Mouse (Mus musculus): ENCODE data around the gene H2afz.
"Not testable (repeated sequence)": the region's sequence is repeated elsewhere in the genome, so short reads cannot be mapped to it uniquely, and the experiment has no call there.

The H2afz gene

DNA sequence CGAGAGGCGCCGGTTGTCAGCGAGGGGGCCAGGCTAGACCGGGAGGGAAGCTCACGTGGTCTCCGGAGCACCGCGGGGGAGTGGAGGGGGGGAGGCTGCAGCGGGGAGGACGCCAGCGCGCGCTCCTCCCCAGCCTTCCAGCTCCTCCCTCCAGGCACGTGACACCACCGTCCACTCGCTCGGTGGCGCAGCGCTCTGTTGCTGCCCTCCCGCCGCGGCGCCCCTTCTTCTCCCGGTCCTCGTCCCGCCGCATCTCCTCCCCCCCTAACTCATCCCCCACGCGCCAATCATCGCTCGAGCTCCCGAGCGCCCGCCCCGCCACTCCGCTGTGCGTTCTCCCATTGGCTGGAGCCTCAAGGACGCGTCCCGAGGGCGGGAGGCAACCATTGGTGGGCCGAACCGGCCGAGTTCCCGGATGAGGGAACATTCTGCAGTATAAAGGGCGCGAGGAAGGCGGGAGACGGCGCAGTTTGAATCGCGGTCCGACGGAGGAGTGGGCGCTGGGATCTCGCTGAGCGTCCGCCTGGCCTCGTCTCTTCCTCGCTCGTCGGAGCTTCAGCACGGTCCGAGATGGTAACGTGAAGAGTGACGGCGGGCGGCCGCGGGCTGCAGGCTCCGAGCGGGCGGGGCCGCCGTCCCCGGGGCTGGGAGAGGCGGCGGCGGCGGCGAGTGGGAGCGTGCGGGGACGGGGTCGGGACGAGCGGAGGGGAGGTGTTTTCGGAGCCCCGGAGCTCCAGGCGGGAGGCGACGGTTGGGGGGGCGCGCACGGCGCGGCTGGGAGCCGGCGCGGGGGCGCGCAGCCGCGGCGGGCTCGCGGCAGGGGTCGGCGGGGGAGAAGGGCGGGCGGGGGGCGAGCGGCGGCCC lies at the start of gene H2afz:
TSS of gene H2afz (plus strand) at position 364 of the 864 bp plus-strand sequence.
- DNase-seq: peak; percentile 96 to 97

- no peak for DNase-seq
Observed at GRCm38 (mm10) chr3:137818713-137819112, 45.6 kb upstream of the H2afz start.

DNA sequence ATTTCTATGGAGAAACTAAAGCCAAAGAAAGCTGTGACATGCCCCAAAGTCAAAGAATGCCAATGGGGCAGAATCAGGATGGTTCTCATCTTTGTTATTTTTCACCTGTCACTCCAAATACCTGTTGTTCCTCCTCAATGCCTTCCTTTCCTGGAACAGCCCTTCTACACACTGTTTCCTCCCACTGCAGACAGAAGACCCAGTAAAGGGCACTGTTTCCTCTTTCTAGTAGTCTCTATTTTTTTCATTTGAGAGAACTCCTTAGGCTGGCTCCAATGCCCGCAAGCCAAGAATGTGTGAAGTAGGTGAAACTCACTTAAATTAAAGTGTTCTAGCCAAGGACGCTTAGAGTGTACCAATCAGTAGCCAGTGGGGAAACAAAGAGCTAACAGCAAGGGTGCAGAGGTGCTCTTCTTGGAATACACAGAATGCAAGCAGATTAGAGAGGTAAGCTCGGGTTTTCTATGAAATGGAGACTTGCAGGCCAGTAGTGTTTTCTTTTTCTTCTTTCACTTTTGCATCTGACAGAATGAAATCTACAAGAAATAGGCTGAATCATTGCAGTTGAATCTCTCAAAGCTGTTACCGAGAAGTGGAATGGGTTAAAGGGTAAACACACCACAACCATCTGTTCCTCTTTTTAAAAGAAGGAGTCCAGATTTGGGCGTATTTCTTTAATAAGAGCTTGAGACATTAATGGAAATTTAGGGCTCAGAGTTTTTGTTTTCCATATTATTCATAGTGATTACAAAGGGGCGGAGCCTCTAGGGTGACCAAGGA lies 43.4 kb upstream of the H2afz start:
- DNase-seq: no peak

GRCm38 (mm10) chr3:137823317-137823716 lies 41.0 kb upstream of the H2afz start:
- DNase-seq: no peak

GRCm38 (mm10) chr3:137827678-137828077 lies 36.6 kb upstream of the H2afz start:
- DNase-seq: no peak

DNA sequence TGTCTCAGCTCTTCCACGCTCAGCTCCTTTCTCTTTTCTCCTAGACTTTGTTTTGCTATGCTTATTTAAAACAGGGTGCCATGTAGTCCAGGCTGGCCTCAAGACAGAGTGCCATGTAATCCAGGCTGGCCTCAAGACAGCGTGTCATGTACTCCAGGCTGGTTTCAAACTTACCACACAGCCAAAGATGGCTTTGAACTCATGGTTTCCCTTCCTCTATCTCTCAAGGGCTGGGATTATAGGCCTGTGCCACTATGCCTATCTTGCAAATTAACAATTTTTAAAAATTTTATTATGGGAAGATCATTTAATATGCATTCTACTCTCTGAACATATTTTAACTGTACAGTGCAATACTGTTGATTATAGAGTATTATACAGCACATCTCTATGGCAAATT lies 33.1 kb upstream of the H2afz start:
- no peak for DNase-seq

DNA sequence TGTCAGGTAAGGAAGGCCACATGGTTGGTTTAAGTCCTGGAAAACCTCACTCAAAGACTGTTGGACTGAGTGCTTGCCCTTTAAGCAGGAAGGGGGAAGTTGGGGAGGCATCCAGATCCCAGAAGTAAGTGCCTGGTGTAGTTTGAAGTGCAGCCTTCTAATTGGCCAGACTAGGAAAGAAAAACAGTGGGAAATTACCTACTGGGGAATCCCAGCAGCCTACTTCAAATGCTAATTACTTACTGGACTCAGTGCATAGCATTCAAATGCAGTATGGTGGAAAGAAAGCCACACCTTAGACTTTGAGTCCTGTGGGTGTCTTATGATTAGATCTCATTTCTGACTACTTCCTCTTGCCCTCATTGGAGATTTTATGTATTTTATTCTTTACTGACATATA lies 31.2 kb upstream of the H2afz start:
- no peak for DNase-seq

DNA sequence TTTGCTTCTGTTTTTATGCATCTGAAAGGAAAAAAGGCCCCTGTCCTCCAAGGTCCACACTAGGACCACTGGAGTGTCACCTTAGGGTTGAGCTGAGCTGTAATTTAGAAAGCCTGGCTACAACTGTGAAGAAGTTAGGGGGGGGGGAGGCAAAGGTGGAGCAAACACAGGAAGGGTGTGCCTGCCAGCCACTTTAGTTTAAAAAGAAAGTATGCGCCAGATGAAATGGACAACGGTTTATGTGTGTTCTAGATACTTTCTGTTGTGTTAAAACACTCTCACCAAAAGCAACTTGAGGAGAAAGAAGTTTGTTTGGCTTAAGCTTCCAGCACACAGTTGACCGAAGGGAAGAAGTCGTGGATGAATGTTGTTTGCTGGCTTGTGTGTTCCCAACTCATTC lies 30.6 kb upstream of the H2afz start:
- DNase-seq: no peak

DNA sequence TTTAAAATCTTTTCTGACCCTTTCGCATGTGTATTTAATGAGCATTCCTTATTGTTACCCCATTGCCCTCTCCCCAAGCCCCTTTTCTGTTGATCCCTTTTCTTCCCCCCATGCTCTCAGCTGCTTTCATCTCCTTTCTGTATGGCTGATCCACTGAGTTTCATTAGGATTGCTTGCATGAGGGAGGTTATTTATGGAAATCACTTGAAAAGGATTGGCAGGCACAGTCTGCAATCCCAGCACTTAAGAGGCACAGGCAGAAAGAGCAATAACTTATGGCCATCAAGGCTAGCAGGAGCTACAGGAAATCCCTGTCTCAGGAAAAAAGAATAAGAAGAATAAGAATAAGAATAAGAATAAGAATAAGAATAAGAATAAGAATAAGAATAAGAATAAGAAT lies 27.7 kb upstream of the H2afz start:
- no peak for DNase-seq

- DNase-seq: no peak
Observed at GRCm38 (mm10) chr3:137838160-137838559, 26.1 kb upstream of the H2afz start.

- no peak for DNase-seq
Observed at GRCm38 (mm10) chr3:137842944-137843343, 21.3 kb upstream of the H2afz start.

DNA sequence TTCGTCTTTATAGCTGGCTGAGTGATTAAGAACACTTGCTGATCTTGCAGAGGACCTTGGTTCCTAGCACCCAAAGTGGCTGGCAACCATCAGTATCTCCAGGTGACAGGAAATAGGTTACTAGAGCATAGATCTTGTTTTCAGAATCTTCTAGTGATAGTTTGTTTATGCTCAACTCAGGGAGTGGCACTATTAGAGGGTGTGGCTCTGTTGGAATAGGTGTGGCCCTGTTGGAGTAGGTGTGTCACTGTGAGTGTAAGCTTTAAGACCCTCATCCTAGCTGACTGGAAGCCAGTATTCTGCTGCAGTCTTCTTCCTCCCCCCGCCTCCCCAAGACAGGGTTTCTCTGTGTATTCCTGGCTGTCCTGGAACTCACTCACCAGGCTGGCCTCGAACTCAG lies 20.0 kb upstream of the H2afz start:
- no peak for DNase-seq

- DNase-seq: no peak
Observed at GRCm38 (mm10) chr3:137846552-137846951, 17.7 kb upstream of the H2afz start.

GRCm38 (mm10) chr3:137848354-137848753 lies 15.9 kb upstream of the H2afz start:
- DNase-seq: no peak

DNA sequence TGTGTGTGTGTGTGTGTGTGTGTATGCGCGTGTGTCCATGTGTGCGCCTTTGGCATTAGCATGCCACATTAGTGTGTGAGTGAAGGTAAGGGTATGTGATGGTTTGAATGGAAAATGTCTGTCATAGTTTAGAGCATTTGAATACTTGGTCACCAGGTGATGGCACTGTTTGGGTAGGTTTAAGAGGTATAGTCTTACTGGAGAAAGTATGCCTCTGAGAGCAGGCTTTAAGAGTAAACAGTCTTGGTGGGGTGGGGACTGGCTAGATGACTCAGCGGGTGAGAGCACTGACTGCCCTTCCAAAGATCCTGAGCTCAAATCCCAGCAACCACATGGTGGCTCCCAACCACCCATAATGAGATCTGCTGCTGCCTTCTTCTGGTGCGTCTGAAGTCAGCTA lies 14.6 kb upstream of the H2afz start:
- no peak for DNase-seq

DNA sequence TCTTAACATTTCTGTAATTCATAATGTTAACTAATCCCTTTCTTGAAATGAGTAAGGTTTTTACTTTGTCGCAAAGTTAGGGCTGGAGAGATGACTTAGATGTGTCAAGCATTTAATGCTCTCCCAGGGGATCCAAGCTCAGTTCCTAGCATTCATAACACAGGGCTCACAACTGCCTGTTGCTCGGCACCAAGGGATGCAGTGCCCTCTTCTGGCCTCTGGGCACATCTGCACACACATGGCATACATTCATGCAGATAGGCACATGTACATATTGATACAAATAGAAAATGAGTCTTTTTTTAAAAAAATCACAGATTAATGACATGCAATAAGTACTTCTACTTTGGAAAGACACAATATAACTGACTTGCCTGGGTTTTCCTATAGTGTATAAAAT lies 13.1 kb upstream of the H2afz start:
- no peak for DNase-seq

DNA sequence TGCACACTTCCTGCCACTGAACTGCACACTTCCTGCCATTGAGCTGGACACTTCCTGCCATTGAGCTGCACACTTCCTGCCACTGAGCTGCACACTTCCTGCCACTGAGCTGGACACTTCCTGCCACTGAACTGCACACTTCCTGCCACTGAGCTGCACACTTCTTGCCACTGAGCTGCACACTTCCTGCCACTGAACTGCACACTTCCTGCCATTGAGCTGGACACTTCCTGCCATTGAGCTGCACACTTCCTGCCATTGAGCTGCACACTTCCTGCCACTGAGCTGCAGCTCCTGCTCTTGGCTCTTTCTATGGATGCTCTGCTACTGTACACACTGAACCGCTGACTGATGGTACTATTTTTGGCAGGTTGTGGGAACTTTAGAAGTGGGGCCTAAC lies 11.3 kb upstream of the H2afz start:
- not testable (repeated sequence) for DNase-seq

- no peak for DNase-seq
Observed at GRCm38 (mm10) chr3:137855328-137855727, 9.0 kb upstream of the H2afz start.

DNA sequence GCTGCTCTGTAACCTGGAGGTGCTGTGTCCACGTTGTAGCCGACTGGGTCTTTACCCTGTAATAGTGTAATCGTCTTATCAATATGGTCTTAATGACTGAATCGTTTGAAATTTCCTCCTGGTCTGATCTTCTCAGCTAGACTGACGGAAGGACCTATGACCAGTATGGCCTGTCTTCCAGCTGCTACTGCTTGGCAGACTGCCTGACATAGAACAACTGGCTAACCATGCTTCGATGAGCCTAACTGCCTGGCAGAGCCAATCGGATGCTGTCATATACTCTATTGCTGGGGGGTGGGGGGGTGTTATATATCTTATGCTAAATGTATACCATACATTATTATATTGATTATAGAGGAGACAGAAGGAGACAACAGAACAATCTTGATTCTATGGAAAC lies 8.2 kb upstream of the H2afz start:
- DNase-seq: no peak

- no peak for DNase-seq
Observed at GRCm38 (mm10) chr3:137860394-137861170, 3.7 kb upstream of the H2afz start.

DNA sequence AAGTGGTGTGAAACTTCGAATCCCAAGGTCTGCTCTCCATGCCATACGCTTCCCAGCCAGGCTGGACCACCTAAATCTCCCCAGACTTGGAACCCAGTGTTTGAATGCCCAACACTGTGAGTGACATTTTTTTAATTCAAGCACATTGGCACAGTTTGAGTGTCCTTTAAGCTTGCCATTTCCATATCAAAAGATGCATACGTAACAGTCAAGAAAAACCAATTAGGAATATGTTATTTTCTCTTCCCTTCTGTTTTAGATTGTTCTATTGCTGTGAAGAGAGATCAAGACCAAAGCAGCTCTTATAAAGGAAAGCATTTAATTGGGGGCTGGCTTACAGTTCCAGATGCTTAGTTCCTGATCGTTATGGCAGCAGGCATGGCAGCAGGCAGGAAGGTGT lies 2.9 kb upstream of the H2afz start:
- DNase-seq: no peak

- no peak for DNase-seq
Observed at GRCm38 (mm10) chr3:137862600-137862999, 1.7 kb upstream of the H2afz start.

Measured in spleen, adult 18-20 months (tissue).